Mouse (Mus musculus) liver, embryonic 14.5 days (tissue): ENCODE data around the gene Fgf7. TPM values are rescaled to one million over a fixed set of nuclear protein-coding genes. Genes with fewer than 3 reads are reported as not detected.
A peak's percentile ranks its signal among the peaks of the same experiment; 100 is the strongest.

Experiments
- ATAC-seq: fragments of 200-750 bp; cut with Nextera tagmentation; 2 replicates; pipeline ENCODE4 v1.8.0; 2017; ENCODE audit warnings: moderate number of reproducible peaks, mild to moderate bottlenecking, moderate library complexity; ENCODE audit not compliant: insufficient read depth
- DNase-seq, 3 experiments: peaks; one replicate each; pipeline ENCODE4 v3.0.0-alpha.2; 2012 to 2013; ENCODE audit warnings: low read depth in 3 of 3, low spot score in 3 of 3
- H3K27ac ChIP-seq: fragments of 300-500 bp; sonication (generic); 2 replicates; pipeline ENCODE4 v1.5.1; 2014; ENCODE audit warnings: moderate library complexity, mild to moderate bottlenecking, control low read depth, inconsistent platforms
- H3K27me3 ChIP-seq: fragments of 300-500 bp; sonication (generic); 2 replicates; pipeline ENCODE4 v1.6.1; 2014; ENCODE audit warnings: mild to moderate bottlenecking, low read length, moderate library complexity; ENCODE audit not compliant: control insufficient read depth, insufficient read depth
- H3K36me3 ChIP-seq: fragments of 300-500 bp; sonication (generic); replicated peaks from 2 replicates; pipeline ENCODE4 v1.6.1; 2014; ENCODE audit warnings: low read depth; ENCODE audit not compliant: control insufficient read depth, insufficient read depth
- H3K4me1 ChIP-seq, 2 experiments: fragments of 200-500 bp in 1 of 2; fragments of 300-500 bp in 1 of 2; sonication (generic) in 1 of 2; replicated peaks; 2 replicates each; pipeline ENCODE4 v1.6.1; 2012 to 2014; ENCODE audit warnings: antibody characterized with exemption in 1 of 2, inconsistent platforms in 1 of 2, low read length in 1 of 2; ENCODE audit not compliant: control insufficient read depth in 2 of 2, insufficient read depth in 2 of 2
- H3K4me2 ChIP-seq: fragments of 300-500 bp; sonication (generic); 2 replicates; pipeline ENCODE4 v1.6.1; 2014; ENCODE audit warnings: low read depth, mild to moderate bottlenecking, control low read depth, moderate library complexity
- H3K4me3 ChIP-seq, 2 experiments: fragments of 200-500 bp in 1 of 2; fragments of 300-500 bp in 1 of 2; sonication (generic) in 1 of 2; 2 replicates each; pipeline ENCODE4 v1.5.1; 2012 to 2014; ENCODE audit warnings: low read depth in 2 of 2, low read length in 2 of 2, mild to moderate bottlenecking in 2 of 2, control low read depth in 1 of 2, inconsistent platforms in 1 of 2, moderate library complexity in 1 of 2; ENCODE audit not compliant: insufficient read depth in 1 of 2
- H3K9ac ChIP-seq: fragments of 300-500 bp; sonication (generic); replicated peaks from 2 replicates; pipeline ENCODE4 v1.6.1; 2014; ENCODE audit warnings: mild to moderate bottlenecking, control low read depth, moderate library complexity
- H3K9me3 ChIP-seq: fragments of 300-500 bp; sonication (generic); 2 replicates; pipeline ENCODE4 v1.6.1; 2016; ENCODE audit warnings: low read length, mixed read lengths; ENCODE audit not compliant: control insufficient read depth
- CTCF ChIP-seq: IDR thresholded peaks from 2 replicates; pipeline ENCODE4 v1.5.1; 2016; ENCODE audit warnings: antibody characterized with exemption, low read depth, control low read depth
- EP300 ChIP-seq: IDR thresholded peaks from 2 replicates; pipeline ENCODE4 v1.6.1; 2016; ENCODE audit warnings: antibody characterized with exemption, low read depth
- WGBS: fragments of 180-500 bp; shearing (Covaris S2); extraction: QIAGEN DNeasy Blood & Tissue Kit; methylation state at CpG from one replicate; pipeline ENCODE4 v1.1.7; 2014; ENCODE audit not compliant: insufficient replicate concordance; 5-methylcytosine and 5-hydroxymethylcytosine counted together
- polyA plus RNA-seq, 2 experiments: library from polyadenylated mRNA; depleted of rRNA in 1 of 2; stranded (reverse) in 1 of 2; unstranded in 1 of 2; fragments of >200 nt; fragmentation: Nextera tagmentation in 1 of 2; extraction: Ambion mirVana in 1 of 2; gene quantifications; 2 replicates each; pipeline versions ENCODE4 v1.2.1 to v1.2.3; 2012 to 2014

Gene Fgf7
- 0.03 and 0.05 TPM in 2 replicates for polyA plus RNA-seq (2012; rRNA removed)
- polyA plus RNA-seq (2014; fragmentation: Nextera tagmentation; extraction: Ambion mirVana), result not detected in 2 replicates

- Histone ChIP-seq H3K27me3 (no peaks in the 10 kb centered on the region), H3K4me3 (no peak within 1 kb of the TSS), H3K27ac (no peak within 1 kb of the TSS), H3K36me3 (no peaks in the 10 kb centered on the region), H3K4me1 (no peaks in the 10 kb centered on the region), H3K4me2 (no peak within 1 kb of the TSS), H3K9ac (no peak within 1 kb of the TSS), H3K9me3 (no peaks in the 10 kb centered on the region)
- no peak for ATAC-seq
- no peak for DNase-seq
- TF ChIP-seq EP300, result no peak
- no peak for TF ChIP-seq CTCF
- 71% methylated on average over 15 of the region's 15 CpGs for WGBS
These were observed at the start of gene Fgf7 for GRCm38 (mm10) chr2:126034379-126035005. TSS of gene Fgf7 (plus strand) at chr2:126034658.

GRCm38 (mm10) chr2:126002291-126002690 is 32.2 kb upstream of the Fgf7 start:
- TF ChIP-seq CTCF (no peak), EP300 (no peak)
- no peak for ATAC-seq

GRCm38 (mm10) chr2:126006088-126006487 is 28.4 kb upstream of the Fgf7 start:
- 0 out of 2 replicates have a peak, but pooled peaks have one; percentile 45 for ATAC-seq
- 25% methylated on average over 3 of the region's 3 CpGs for WGBS
- no peaks in the 10 kb centered on the region for H3K4me1 ChIP-seq
- no peak overlapping the region for H3K4me2 ChIP-seq
- TF ChIP-seq EP300 (no peak), CTCF (peak; percentile 65)
- H3K27me3 ChIP-seq, result no peaks in the 10 kb centered on the region
- no peak overlapping the region for H3K4me3 ChIP-seq
- H3K36me3 ChIP-seq, result no peaks in the 10 kb centered on the region
- peak in 1 of 3 experiments; percentile 14 for DNase-seq
- H3K9ac ChIP-seq, result no peak overlapping the region
- H3K27ac ChIP-seq, result no peak overlapping the region
- H3K9me3 ChIP-seq, result no peaks in the 10 kb centered on the region

More at GRCm38 (mm10) chr2:126002291-126002690, 32.2 kb upstream of the Fgf7 start:
- Histone ChIP-seq H3K4me1 (no peaks in the 10 kb centered on the region), H3K4me2 (no peak overlapping the region), H3K27ac (no peak overlapping the region), H3K27me3 (no peaks in the 10 kb centered on the region), H3K4me3 (no peak overlapping the region), H3K9ac (no peak overlapping the region), H3K36me3 (no peaks in the 10 kb centered on the region), H3K9me3 (no peaks in the 10 kb centered on the region)
- 50% methylated on average over 5 of the region's 5 CpGs for WGBS
- no peak for DNase-seq

- Histone ChIP-seq H3K9ac (no peak overlapping the region), H3K27ac (no peak overlapping the region), H3K9me3 (no peaks in the 10 kb centered on the region), H3K36me3 (no peaks in the 10 kb centered on the region), H3K4me2 (no peak overlapping the region), H3K4me1 (no peaks in the 10 kb centered on the region), H3K27me3 (no peaks in the 10 kb centered on the region), H3K4me3 (no peak overlapping the region)
- WGBS, result 69% methylated on average over 2 of the region's 2 CpGs
- ATAC-seq (no peak), DNase-seq (no peak)
- TF ChIP-seq EP300 (no peak), CTCF (no peak)
These were observed 27.7 kb upstream of the Fgf7 start for GRCm38 (mm10) chr2:126006742-126007141.

GRCm38 (mm10) chr2:126014989-126015710 is 19.3 kb upstream of the Fgf7 start:
- Histone ChIP-seq H3K4me1 (no peaks in the 10 kb centered on the region), H3K27ac (no peak overlapping the region), H3K4me3 (no peak overlapping the region), H3K27me3 (no peaks in the 10 kb centered on the region), H3K9me3 (no peaks in the 10 kb centered on the region), H3K9ac (no peak overlapping the region), H3K4me2 (no peak overlapping the region), H3K36me3 (no peaks in the 10 kb centered on the region)
- ATAC-seq (no peak), DNase-seq (no peak)
- 40% methylated on average over 12 of the region's 12 CpGs for WGBS
- TF ChIP-seq CTCF (no peak), EP300 (no peak)
